ENCODE assay signal across 10 mouse cellular contexts in the genomic region with DNA sequence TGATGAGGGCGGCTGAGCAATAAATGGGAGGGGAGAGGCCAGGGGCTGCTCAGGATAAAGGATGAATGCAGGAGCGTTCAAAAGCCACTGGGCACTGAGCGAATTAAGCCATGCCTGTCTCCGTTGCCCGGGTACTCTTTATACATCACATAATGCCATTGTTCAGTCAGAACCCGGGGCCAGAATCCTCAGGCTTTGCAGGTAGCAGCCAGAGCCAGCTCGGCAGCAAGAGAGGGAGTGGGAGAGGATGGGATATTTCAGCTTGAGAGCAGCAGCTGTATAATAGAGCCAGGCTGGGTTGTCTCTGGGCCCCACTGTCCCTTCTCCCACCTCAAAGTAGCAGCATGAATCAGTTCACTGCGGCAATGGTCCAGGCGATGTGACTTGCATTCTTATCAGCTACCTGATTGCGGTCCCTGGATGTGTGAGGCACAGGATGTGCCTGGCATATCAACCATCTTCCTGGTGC.
DNase-seq lines count a peak whose midpoint lies in the region; ATAC-seq lines count a peak whose summit lies in the region.
"Had no signal": no experiment of that assay in that cellular context is flagged by ENCODE, and none has a peak within 500 bp of the region (broad histone marks: within the 10 kb centered on the region; RNA-seq: fewer than 3 reads in every experiment).

No protein-coding gene starts in this region.

- no peaks in the 10 kb centered on the region for H3K9me3 ChIP-seq in embryonic facial prominence, embryonic 10.5 days
- no peaks in the 10 kb centered on the region for H3K9me3 ChIP-seq in neural tube, embryonic 15.5 days (replicated peaks)

- peak overlapping the region; percentile 32; the same call in 1 of the 2 replicates for H3K27ac ChIP-seq in embryonic facial prominence, embryonic 10.5 days (replicated peaks)
- H3K27ac ChIP-seq in neural tube, embryonic 15.5 days (replicated peaks) = peak overlapping the region; percentile 95

- no peaks in the 10 kb centered on the region for H3K36me3 ChIP-seq in embryonic facial prominence, embryonic 10.5 days (replicated peaks)
- H3K36me3 ChIP-seq in neural tube, embryonic 15.5 days = no peaks in the 10 kb centered on the region

- peak overlapping the region; percentile 23; the same call in 1 of the 2 replicates for H3K4me2 ChIP-seq in neural tube, embryonic 15.5 days
- H3K4me2 ChIP-seq: lung, embryonic 14.5 days had no signal

- H3K4me3 ChIP-seq in embryonic facial prominence, embryonic 10.5 days = no peak overlapping the region
- H3K4me3 ChIP-seq in neural tube, embryonic 15.5 days (replicated peaks) = no peak overlapping the region

- WGBS in embryonic facial prominence, embryonic 10.5 days = 63% methylated on average over 10 of the region's 10 CpGs
- 18% methylated on average over 10 of the region's 10 CpGs for WGBS in neural tube, embryonic 15.5 days

- peak; percentile 87 for ATAC-seq in neural tube, embryonic 15.5 days (ENCODE audit: low FRiP score)
- ATAC-seq in activated CD4-positive, CD25-positive, alpha-beta regulatory T cell, adult 4 months = no peak

- peaks cover 32% of the 10 kb centered on the region for H3K4me1 ChIP-seq in embryonic facial prominence, embryonic 10.5 days
- H3K4me1 ChIP-seq in neural tube, embryonic 15.5 days = peaks cover 44% of the 10 kb centered on the region

- H3K27me3 ChIP-seq in embryonic facial prominence, embryonic 10.5 days (replicated peaks; ENCODE audit: low read depth, poor library complexity, severe bottlenecking) = peaks cover 19% of the 10 kb centered on the region; the same call in 1 of the 2 replicates
- no peaks in the 10 kb centered on the region for H3K27me3 ChIP-seq in neural tube, embryonic 15.5 days (replicated peaks)

- H3K9ac ChIP-seq in neural tube, embryonic 15.5 days (replicated peaks) = peak overlapping the region; percentile 22
- H3K9ac ChIP-seq: lung, embryonic 14.5 days had no signal

- peak; percentile 16 for DNase-seq in embryonic facial prominence, embryonic 10.5 days (ENCODE audit: low spot score)
- peak; percentile 14 to 69 for DNase-seq in frontal cortex, adult 2 months (ENCODE audit: extremely low spot score in 1 of 2, low spot score in 1 of 2)
- peak; percentile 40 to 78 for DNase-seq in left cerebral cortex, adult 8-10 months (ENCODE audit: low spot score in 2 of 2)
- no peak for DNase-seq in lung, postnatal 25 days (ENCODE audit: low spot score)
- DNase-seq in thymus, postnatal 25 days = no peak
- DNase-seq: cerebellum, adult 11 months; kidney, postnatal 25 days; lung, embryonic 14.5 days had no signal

Comparison
In these comparisons a context has a peak if more than half of its experiments do, and no peak if none do; other contexts are left out.
1. DNase-seq: peak in embryonic facial prominence, embryonic 10.5 days (single experiment), frontal cortex, adult 2 months (2 of 2) and left cerebral cortex, adult 8-10 months (2 of 2); none in lung, postnatal 25 days (single experiment) and thymus, postnatal 25 days (single experiment).